Mouse (Mus musculus) cortical plate, adult 2 months (tissue): Measurements from ENCODE around the gene Sirt3.

Experiments used
- CTCF ChIP-seq: fragments of 200-500 bp; IDR thresholded peaks from 2 replicates; pipeline ENCODE4 v1.5.1; 2011; ENCODE audit warnings: mild to moderate bottlenecking, control low read depth, low read length; ENCODE audit not compliant: insufficient read depth; ENCODE audit errors: extremely low read depth
- POLR2A ChIP-seq: fragments of 200-500 bp; IDR thresholded peaks from 2 replicates; pipeline ENCODE4 v1.6.1; 2011; ENCODE audit warnings: mild to moderate bottlenecking, low read length, control low read depth; ENCODE audit not compliant: insufficient read depth; ENCODE audit errors: extremely low read depth

DNA sequence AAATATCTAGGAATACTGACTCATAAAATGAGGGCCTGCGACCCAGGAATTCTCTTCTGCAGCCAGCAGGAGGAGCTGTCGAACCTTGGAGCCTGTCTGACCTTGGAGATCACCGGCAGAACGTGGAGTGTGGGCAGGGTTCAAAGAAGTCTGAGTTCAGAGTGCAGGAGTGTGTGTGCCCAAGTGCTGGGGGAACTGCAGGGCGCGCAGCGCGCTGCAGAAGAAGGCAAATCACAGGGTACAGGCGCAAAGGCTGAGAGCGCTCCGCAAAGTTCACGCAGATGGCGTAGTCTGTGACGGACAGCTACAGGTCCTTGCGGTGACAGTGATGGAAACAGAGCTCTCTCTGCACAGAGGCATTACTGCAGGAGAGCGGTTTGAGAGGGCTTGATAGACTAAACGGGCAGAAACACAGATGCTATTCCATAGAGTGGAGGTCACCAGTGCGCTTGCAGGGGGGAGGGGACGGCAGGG, 26.6 kb upstream of the Sirt3 start:
- TF ChIP-seq POLR2A: no peak
- peak; percentile 80 for TF ChIP-seq CTCF
